Mouse (Mus musculus) intestine, embryonic 15.5 days (tissue): Measurements from ENCODE around the gene Zbtb49. TPM values are rescaled to one million over a fixed set of nuclear protein-coding genes. Genes with fewer than 3 reads are reported as not detected.

Experiments used
- ATAC-seq: fragments of 200-750 bp; cut with Nextera tagmentation; 2 replicates; pipeline ENCODE4 v1.8.0; 2017; ENCODE audit warnings: moderate TSS enrichment, moderate library complexity
- H3K27ac ChIP-seq: fragments of 300-500 bp; sonication (generic); 2 replicates; pipeline ENCODE4 v1.5.1; 2015; ENCODE audit warnings: mild to moderate bottlenecking, inconsistent platforms
- H3K27me3 ChIP-seq: fragments of 300-500 bp; sonication (generic); replicated peaks from 2 replicates; pipeline ENCODE4 v1.6.1; 2015; ENCODE audit warnings: inconsistent platforms
- H3K36me3 ChIP-seq: fragments of 300-500 bp; sonication (generic); 2 replicates; pipeline ENCODE4 v1.6.1; 2015; ENCODE audit warnings: inconsistent platforms
- H3K4me1 ChIP-seq: fragments of 300-500 bp; sonication (generic); replicated peaks from 2 replicates; pipeline ENCODE4 v1.6.1; 2015; ENCODE audit warnings: inconsistent platforms
- H3K4me2 ChIP-seq: fragments of 300-500 bp; sonication (generic); replicated peaks from 2 replicates; pipeline ENCODE4 v1.6.1; 2015; ENCODE audit warnings: mild to moderate bottlenecking, inconsistent platforms
- H3K4me3 ChIP-seq: fragments of 300-500 bp; sonication (generic); replicated peaks from 2 replicates; pipeline ENCODE4 v1.5.1; 2015; ENCODE audit warnings: inconsistent platforms
- H3K9ac ChIP-seq: fragments of 300-500 bp; sonication (generic); 2 replicates; pipeline ENCODE4 v1.6.1; 2015; ENCODE audit warnings: inconsistent platforms
- H3K9me3 ChIP-seq: fragments of 300-500 bp; sonication (generic); 2 replicates; pipeline ENCODE4 v1.6.1; 2016; ENCODE audit warnings: inconsistent platforms
- WGBS: fragments of 180-500 bp; shearing (Covaris S2); methylation state at CpG from one replicate; pipeline ENCODE4 v1.1.7; 2015; 5-methylcytosine and 5-hydroxymethylcytosine counted together
- polyA plus RNA-seq: library from polyadenylated mRNA; unstranded; fragments of >200 nt; fragmentation: Nextera tagmentation; extraction: Ambion mirVana; gene quantifications from 2 replicates; pipeline ENCODE4 v1.2.1, GENCODE M21; 2015

The Zbtb49 gene
- polyA plus RNA-seq, 1 experiment from 2014 or later, result 9.2 TPM

GRCm38 (mm10) chr5:38151264-38151663, 69.0 kb downstream of the Zbtb49 start:
- no peaks in the 10 kb centered on the region for H3K4me1 ChIP-seq
- no peaks in the 10 kb centered on the region for H3K9me3 ChIP-seq
- no peak overlapping the region for H3K4me2 ChIP-seq
- no peaks in the 10 kb centered on the region for H3K27me3 ChIP-seq
- H3K9ac ChIP-seq, result no peak overlapping the region
- WGBS, result 44% methylated on average over 3 of the region's 3 CpGs
- no peak for ATAC-seq
- no peak overlapping the region for H3K4me3 ChIP-seq
- no peak overlapping the region for H3K27ac ChIP-seq
- H3K36me3 ChIP-seq, result peaks cover 14% of the 10 kb centered on the region; the same call in 1 of the 2 replicates

- Histone ChIP-seq H3K4me1 (no peaks in the 10 kb centered on the region), H3K36me3 (0 out of 2 replicates have a peak, but pooled peaks cover 2% of the 10 kb centered on the region), H3K9me3 (no peaks in the 10 kb centered on the region), H3K4me2 (no peak overlapping the region), H3K4me3 (no peak overlapping the region), H3K9ac (no peak overlapping the region), H3K27me3 (no peaks in the 10 kb centered on the region), H3K27ac (no peak overlapping the region)
- ATAC-seq, result no peak
- 82% methylated on average over 6 of the region's 6 CpGs for WGBS
These were observed 73.7 kb downstream of the Zbtb49 start for GRCm38 (mm10) chr5:38146524-38146923.

GRCm38 (mm10) chr5:38140893-38141292, 79.4 kb downstream of the Zbtb49 start:
- H3K9me3 ChIP-seq, result no peaks in the 10 kb centered on the region
- peaks cover 11% of the 10 kb centered on the region for H3K36me3 ChIP-seq
- H3K4me2 ChIP-seq, result no peak overlapping the region
- no peak overlapping the region for H3K27ac ChIP-seq
- no peak overlapping the region for H3K9ac ChIP-seq
- H3K27me3 ChIP-seq, result no peaks in the 10 kb centered on the region
- no peak for ATAC-seq
- WGBS, result 78% methylated on average over 6 of the region's 6 CpGs
- H3K4me3 ChIP-seq, result no peak overlapping the region
- no peaks in the 10 kb centered on the region for H3K4me1 ChIP-seq

Other genes starting within 250 kb of the Zbtb49 start
- gene Stx18, start 181.7 kb downstream of the Zbtb49 start, polyA plus RNA-seq, result 38.5 and 39.2 TPM in 2 replicates
- 59.8 and 62.3 TPM in 2 replicates for gene Nsg1, start 60.5 kb downstream of the Zbtb49 start, polyA plus RNA-seq
- 101 and 116 TPM in 2 replicates for gene Lyar, start within 50 bp of the Zbtb49 start, polyA plus RNA-seq
- gene Tmem128, start 39.7 kb upstream of the Zbtb49 start, polyA plus RNA-seq, result 67.9 and 68.6 TPM in 2 replicates
- gene Otop1, start 55.5 kb upstream of the Zbtb49 start, polyA plus RNA-seq, result not detected in 2 replicates
- gene Drd5, start 98.9 kb upstream of the Zbtb49 start, polyA plus RNA-seq, result not detected in 2 replicates